Mouse (Mus musculus): ENCODE measurements around the gene Dcaf6. TPM values are rescaled to one million over a fixed set of nuclear protein-coding genes. Genes with fewer than 3 reads are reported as not detected.

The Dcaf6 gene
- total RNA-seq, 2 experiments from 2014 or later = 5.9 to 7.8 TPM

DNA sequence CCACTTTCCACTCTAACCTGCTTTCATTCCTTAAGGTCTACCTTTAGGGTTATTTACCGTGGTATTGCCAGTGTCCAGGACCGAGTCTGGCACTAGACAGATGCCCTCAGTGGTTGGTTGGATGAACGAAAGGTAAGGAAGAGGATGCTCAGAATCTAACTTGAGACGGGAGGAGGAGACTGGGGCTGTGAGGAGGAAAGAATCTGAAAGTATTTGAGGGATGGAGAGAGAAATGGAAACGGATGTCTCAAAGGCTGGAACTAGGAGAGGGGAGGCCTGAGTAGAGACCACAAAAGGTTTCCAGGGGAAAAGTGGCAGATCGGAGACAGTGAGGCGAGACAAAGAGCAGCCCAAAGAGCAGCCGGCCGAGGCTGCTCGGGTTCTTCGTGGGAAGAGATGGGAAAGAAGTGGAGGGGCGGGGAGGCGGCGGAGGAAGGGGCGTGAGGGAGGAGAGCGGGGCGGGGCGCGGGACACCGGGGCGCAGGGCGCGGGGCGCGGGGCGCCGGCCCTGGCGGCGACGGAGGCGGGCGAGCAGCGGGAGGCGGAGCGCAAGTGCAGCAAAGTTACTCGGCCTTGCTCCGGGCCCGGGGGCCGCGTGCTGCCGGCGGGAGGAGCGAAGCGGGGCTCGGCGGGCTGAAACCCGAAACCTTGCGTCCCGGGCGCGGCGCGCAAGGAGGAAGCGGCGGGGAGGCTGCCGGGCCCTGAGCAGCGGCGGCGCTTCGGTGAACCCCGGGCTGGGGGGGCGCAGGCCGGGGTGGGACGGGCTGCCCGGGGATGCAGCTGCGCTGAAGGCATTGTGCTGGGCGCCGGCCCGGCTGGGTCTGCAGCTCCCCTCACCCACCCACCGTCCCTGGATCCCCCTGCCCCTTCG, 178.7 kb downstream of the Dcaf6 start:
- ATAC-seq (replicated peaks; ENCODE audit: poor library complexity, severe bottlenecking) = peak; percentile 79

- no peak for ATAC-seq (replicated peaks; ENCODE audit: poor library complexity, severe bottlenecking)
Observed at GRCm38 (mm10) chr1:165280741-165281140, 179.5 kb downstream of the Dcaf6 start.

Other genes starting within 250 kb of the Dcaf6 start
- gene Tiprl, start 223.5 kb downstream of the Dcaf6 start, total RNA-seq (2014; fragmentation: Nextera tagmentation) = 18.6 and 36.5 TPM in 2 replicates
- 58.2 and 107 TPM in 2 replicates for gene Tiprl, start 223.5 kb downstream of the Dcaf6 start, total RNA-seq (2017)
- gene Gpr161, start 164.7 kb downstream of the Dcaf6 start, total RNA-seq (2014; fragmentation: Nextera tagmentation) = 0.17 and 0.21 TPM in 2 replicates
- 0.05 and 0.60 TPM in 2 replicates for gene Gpr161, start 164.7 kb downstream of the Dcaf6 start, total RNA-seq (2017)
- gene Mpc2, start 162 bp upstream of the Dcaf6 start, total RNA-seq (2014; fragmentation: Nextera tagmentation) = 106 and 109 TPM in 2 replicates
- 107 and 114 TPM in 2 replicates for gene Mpc2, start 162 bp upstream of the Dcaf6 start, total RNA-seq (2017)
- 0.21 TPM in 1 of 2 replicates, not detected in the other for gene Adcy10, start 24.7 kb upstream of the Dcaf6 start, total RNA-seq (2014; fragmentation: Nextera tagmentation)
- 0.93 TPM in 1 of 2 replicates, not detected in the other for gene Adcy10, start 24.7 kb upstream of the Dcaf6 start, total RNA-seq (2017)
- gene Mpzl1, start 174.1 kb upstream of the Dcaf6 start, total RNA-seq (2014; fragmentation: Nextera tagmentation) = 0.98 and 20.5 TPM in 2 replicates
- gene Mpzl1, start 174.1 kb upstream of the Dcaf6 start, total RNA-seq (2017) = 0.41 and 0.73 TPM in 2 replicates
- gene Rcsd1, start 249.3 kb upstream of the Dcaf6 start, total RNA-seq (2014; fragmentation: Nextera tagmentation) = 68.0 and 79.0 TPM in 2 replicates
- 99.9 and 116 TPM in 2 replicates for gene Rcsd1, start 249.3 kb upstream of the Dcaf6 start, total RNA-seq (2017)

All from granulocyte monocyte progenitor cell, adult 5-6 weeks (primary cell).